Mouse (Mus musculus) layer of hippocampus, adult 18-20 months (tissue): ENCODE measurements around the gene H2al1a. TPM values are rescaled to one million over a fixed set of nuclear protein-coding genes. Genes with fewer than 3 reads are reported as not detected.
A peak's percentile ranks its signal among the peaks of the same experiment; 100 is the strongest.
"Not testable (repeated sequence)": the region's sequence is repeated elsewhere in the genome, so short reads cannot be mapped to it uniquely, and the experiment has no call there.

Experiments used
- DNase-seq, 2 experiments: peaks; one replicate each; pipeline ENCODE4 v3.0.0; 2022; ENCODE audit warnings: low spot score in 2 of 2
- total RNA-seq, 2 experiments: library from RNA; stranded (reverse); gene quantifications; 2 replicates each; pipeline ENCODE4 v1.2.3; 2021

Gene H2al1a
- total RNA-seq, 2 experiments from 2014 or later: not detected

- DNase-seq: not testable (repeated sequence)
Measured at GRCm38 (mm10) chrX:11327522-11327921, 28.5 kb downstream of the H2al1a start, which contains the start of gene H2al1j. H2al1j (plus strand) TSS chrX:11327822.

GRCm38 (mm10) chrX:11345762-11346161 is 46.7 kb downstream of the H2al1a start:
- peak in 1 of 2 experiments; percentile 25 for DNase-seq

GRCm38 (mm10) chrX:11346756-11347155 is 47.7 kb downstream of the H2al1a start:
- DNase-seq: no peak

Other genes with a start within 250 kb of the H2al1a start
- not detected for gene H2al1b, start 3.2 kb downstream of the H2al1a start, total RNA-seq
- gene H2al1c, start 6.4 kb downstream of the H2al1a start, total RNA-seq: not detected
- not detected for gene H2al1d, start 9.6 kb downstream of the H2al1a start, total RNA-seq
- gene H2al1e, start 12.7 kb downstream of the H2al1a start, total RNA-seq: not detected
- not detected for gene H2al1f, start 15.9 kb downstream of the H2al1a start, total RNA-seq
- gene H2al1g, start 19.0 kb downstream of the H2al1a start, total RNA-seq: not detected
- gene H2al1h, start 22.2 kb downstream of the H2al1a start, total RNA-seq: not detected
- gene H2al1i, start 25.4 kb downstream of the H2al1a start, total RNA-seq: not detected
- gene H2al1j, start 28.6 kb downstream of the H2al1a start, total RNA-seq: not detected